Mouse (Mus musculus): ENCODE results near the gene Auh. TPM values are rescaled to one million over a fixed set of nuclear protein-coding genes. Genes with fewer than 3 reads are reported as not detected.

The Auh gene
- polyA plus RNA-seq, 1 experiment = 47.8 TPM

GRCm38 (mm10) chr13:52914591-52915110, 14.8 kb downstream of the Auh start:
- Histone ChIP-seq H3K4me3 (ENCODE audit: control insufficient read depth, insufficient read depth, low read length) (no peak overlapping the region), H3K4me1 (replicated peaks; ENCODE audit: control insufficient read depth, insufficient read depth, low read length) (peaks cover 21% of the 10 kb centered on the region), H3K27ac (ENCODE audit: control insufficient read depth, insufficient read depth, low read length) (no peak overlapping the region), H3K36me3 (ENCODE audit: control insufficient read depth, insufficient read depth, low read length) (peaks cover 6% of the 10 kb centered on the region), H3K27me3 (ENCODE audit: control insufficient read depth, insufficient read depth, low read length) (no peaks in the 10 kb centered on the region)
- no peak for DNase-seq
- no peak for TF ChIP-seq POLR2A (IDR thresholded peaks at IDR 0.05; ENCODE audit: control insufficient read depth, extremely low read depth, insufficient read depth, low read length, poor library complexity)
- TF ChIP-seq CTCF (IDR thresholded peaks at IDR 0.05; ENCODE audit: borderline replicate concordance, control insufficient read depth, extremely low read depth, insufficient read depth, low read length, poor library complexity) = no peak
- 62% methylated on average over 19 of the region's 19 CpGs for WGBS

GRCm38 (mm10) chr13:52913926-52914325, 15.6 kb downstream of the Auh start:
- Histone ChIP-seq H3K27me3 (ENCODE audit: control insufficient read depth, insufficient read depth, low read length) (no peaks in the 10 kb centered on the region), H3K4me1 (replicated peaks; ENCODE audit: control insufficient read depth, insufficient read depth, low read length) (peaks cover 23% of the 10 kb centered on the region), H3K36me3 (ENCODE audit: control insufficient read depth, insufficient read depth, low read length) (peaks cover 6% of the 10 kb centered on the region), H3K4me3 (ENCODE audit: control insufficient read depth, insufficient read depth, low read length) (no peak overlapping the region), H3K27ac (ENCODE audit: control insufficient read depth, insufficient read depth, low read length) (no peak overlapping the region)
- TF ChIP-seq CTCF (IDR thresholded peaks at IDR 0.05; ENCODE audit: borderline replicate concordance, control insufficient read depth, extremely low read depth, insufficient read depth, low read length, poor library complexity) (no peak), POLR2A (IDR thresholded peaks at IDR 0.05; ENCODE audit: control insufficient read depth, extremely low read depth, insufficient read depth, low read length, poor library complexity) (no peak)
- no peak for DNase-seq
- 40% methylated on average over 7 of the region's 7 CpGs for WGBS

GRCm38 (mm10) chr13:52912495-52912894, 17.0 kb downstream of the Auh start:
- TF ChIP-seq POLR2A (IDR thresholded peaks at IDR 0.05; ENCODE audit: control insufficient read depth, extremely low read depth, insufficient read depth, low read length, poor library complexity) = no peak
- TF ChIP-seq CTCF (IDR thresholded peaks at IDR 0.05; ENCODE audit: borderline replicate concordance, control insufficient read depth, extremely low read depth, insufficient read depth, low read length, poor library complexity) = no peak
- no peaks in the 10 kb centered on the region for H3K27me3 ChIP-seq (ENCODE audit: control insufficient read depth, insufficient read depth, low read length)
- no peak overlapping the region for H3K27ac ChIP-seq (ENCODE audit: control insufficient read depth, insufficient read depth, low read length)
- no peak overlapping the region for H3K4me3 ChIP-seq (ENCODE audit: control insufficient read depth, insufficient read depth, low read length)
- WGBS = 94% methylated on average over 8 of the region's 8 CpGs
- H3K4me1 ChIP-seq (replicated peaks; ENCODE audit: control insufficient read depth, insufficient read depth, low read length) = peaks cover 23% of the 10 kb centered on the region
- peaks cover 6% of the 10 kb centered on the region for H3K36me3 ChIP-seq (ENCODE audit: control insufficient read depth, insufficient read depth, low read length)
- no peak for DNase-seq

- Histone ChIP-seq H3K36me3 (ENCODE audit: control insufficient read depth, insufficient read depth, low read length) (peaks cover 6% of the 10 kb centered on the region), H3K27ac (ENCODE audit: control insufficient read depth, insufficient read depth, low read length) (no peak overlapping the region), H3K27me3 (ENCODE audit: control insufficient read depth, insufficient read depth, low read length) (no peaks in the 10 kb centered on the region), H3K4me3 (ENCODE audit: control insufficient read depth, insufficient read depth, low read length) (no peak overlapping the region), H3K4me1 (replicated peaks; ENCODE audit: control insufficient read depth, insufficient read depth, low read length) (peaks cover 23% of the 10 kb centered on the region)
- TF ChIP-seq POLR2A (IDR thresholded peaks at IDR 0.05; ENCODE audit: control insufficient read depth, extremely low read depth, insufficient read depth, low read length, poor library complexity) (no peak), CTCF (IDR thresholded peaks at IDR 0.05; ENCODE audit: borderline replicate concordance, control insufficient read depth, extremely low read depth, insufficient read depth, low read length, poor library complexity) (no peak)
- no peak for DNase-seq
- WGBS = 100% methylated on average over 4 of the region's 4 CpGs
These were observed 18.2 kb downstream of the Auh start for GRCm38 (mm10) chr13:52911259-52911658.

DNA sequence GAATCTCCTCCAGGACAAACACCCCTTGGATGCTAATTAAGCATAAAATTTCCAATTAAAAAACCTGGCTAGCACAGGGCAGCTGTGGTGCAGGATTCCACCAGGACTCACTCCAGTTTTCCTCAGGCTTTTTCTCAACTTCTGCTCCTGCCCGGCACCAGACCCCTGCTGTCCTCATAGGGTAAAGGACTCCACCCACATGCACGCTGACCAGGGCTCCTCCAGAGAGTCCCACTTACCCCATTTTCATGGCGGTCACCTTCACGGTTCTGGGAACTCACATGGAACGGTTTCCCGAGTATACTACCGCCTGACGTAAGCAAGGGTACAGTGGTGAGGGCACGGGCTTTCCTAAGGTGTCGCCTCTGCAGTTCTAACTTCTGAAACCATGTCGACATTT, 23.2 kb downstream of the Auh start:
- 98% methylated on average over 11 of the region's 11 CpGs for WGBS

DNA sequence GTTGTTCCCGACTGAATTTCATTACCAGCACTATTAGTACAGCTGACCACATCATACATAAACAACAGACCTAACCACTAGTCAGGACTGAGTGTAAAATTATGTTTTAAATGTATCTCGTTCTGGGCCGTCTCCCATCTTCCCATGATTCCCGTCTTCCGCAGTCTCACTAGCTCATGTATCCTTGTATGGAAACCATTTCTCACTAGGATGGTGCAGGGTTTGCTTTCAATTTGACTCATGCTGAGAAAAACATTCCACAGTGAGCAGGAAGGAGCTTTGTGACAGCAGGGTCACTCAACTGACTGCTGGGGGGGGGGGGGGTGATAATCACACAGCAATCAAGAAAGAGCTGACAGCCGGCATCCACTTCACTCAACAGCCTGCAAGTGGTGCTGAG, 25.3 kb downstream of the Auh start:
- WGBS = 73% methylated on average over 6 of the region's 6 CpGs
- no peak overlapping the region for H3K27ac ChIP-seq (ENCODE audit: control insufficient read depth, insufficient read depth, low read length)
- TF ChIP-seq POLR2A (IDR thresholded peaks at IDR 0.05; ENCODE audit: control insufficient read depth, extremely low read depth, insufficient read depth, low read length, poor library complexity) (no peak), CTCF (IDR thresholded peaks at IDR 0.05; ENCODE audit: borderline replicate concordance, control insufficient read depth, extremely low read depth, insufficient read depth, low read length, poor library complexity) (no peak)
- H3K4me1 ChIP-seq (replicated peaks; ENCODE audit: control insufficient read depth, insufficient read depth, low read length) = peaks cover 25% of the 10 kb centered on the region
- H3K27me3 ChIP-seq (ENCODE audit: control insufficient read depth, insufficient read depth, low read length) = no peaks in the 10 kb centered on the region
- no peak overlapping the region for H3K4me3 ChIP-seq (ENCODE audit: control insufficient read depth, insufficient read depth, low read length)
- H3K36me3 ChIP-seq (ENCODE audit: control insufficient read depth, insufficient read depth, low read length) = no peaks in the 10 kb centered on the region
- no peak for DNase-seq

More for the DNA sequence above, 23.2 kb downstream of the Auh start:
- no peak for DNase-seq
- no peaks in the 10 kb centered on the region; the same call in 1 of the 2 replicates for H3K36me3 ChIP-seq (ENCODE audit: control insufficient read depth, insufficient read depth, low read length)
- H3K27me3 ChIP-seq (ENCODE audit: control insufficient read depth, insufficient read depth, low read length) = no peaks in the 10 kb centered on the region
- no peak overlapping the region for H3K27ac ChIP-seq (ENCODE audit: control insufficient read depth, insufficient read depth, low read length)
- no peak overlapping the region for H3K4me3 ChIP-seq (ENCODE audit: control insufficient read depth, insufficient read depth, low read length)
- peaks cover 21% of the 10 kb centered on the region for H3K4me1 ChIP-seq (replicated peaks; ENCODE audit: control insufficient read depth, insufficient read depth, low read length)
- TF ChIP-seq POLR2A (IDR thresholded peaks at IDR 0.05; ENCODE audit: control insufficient read depth, extremely low read depth, insufficient read depth, low read length, poor library complexity) (no peak), CTCF (IDR thresholded peaks at IDR 0.05; ENCODE audit: borderline replicate concordance, control insufficient read depth, extremely low read depth, insufficient read depth, low read length, poor library complexity) (no peak)

DNA sequence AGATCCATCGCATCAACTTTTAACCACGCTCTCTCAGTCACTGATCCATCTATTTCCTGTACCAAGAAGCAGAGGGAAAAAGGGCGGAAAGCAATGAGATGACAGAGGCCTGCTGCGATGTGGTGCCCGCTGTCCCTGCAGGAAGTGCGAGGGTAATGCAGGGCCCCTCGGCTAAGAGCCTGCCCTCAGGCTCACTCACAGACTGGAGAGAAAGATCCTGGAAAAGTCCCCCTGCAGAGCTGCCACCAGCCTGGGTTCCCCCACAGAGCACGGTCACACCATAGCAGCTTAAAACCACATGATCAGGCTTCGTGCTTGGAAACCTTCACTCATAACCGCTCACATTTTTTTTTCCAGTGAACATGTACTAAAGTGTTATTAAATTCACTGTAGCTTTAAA, 25.7 kb downstream of the Auh start:
- WGBS = 76% methylated on average over 10 of the region's 10 CpGs
- TF ChIP-seq POLR2A (IDR thresholded peaks at IDR 0.05; ENCODE audit: control insufficient read depth, extremely low read depth, insufficient read depth, low read length, poor library complexity) = no peak
- TF ChIP-seq CTCF (IDR thresholded peaks at IDR 0.05; ENCODE audit: borderline replicate concordance, control insufficient read depth, extremely low read depth, insufficient read depth, low read length, poor library complexity) = no peak
- Histone ChIP-seq H3K36me3 (ENCODE audit: control insufficient read depth, insufficient read depth, low read length) (no peaks in the 10 kb centered on the region), H3K4me3 (ENCODE audit: control insufficient read depth, insufficient read depth, low read length) (no peak overlapping the region), H3K27me3 (ENCODE audit: control insufficient read depth, insufficient read depth, low read length) (no peaks in the 10 kb centered on the region), H3K4me1 (replicated peaks; ENCODE audit: control insufficient read depth, insufficient read depth, low read length) (peaks cover 29% of the 10 kb centered on the region), H3K27ac (ENCODE audit: control insufficient read depth, insufficient read depth, low read length) (no peak overlapping the region)
- no peak for DNase-seq

Measured in thymus, adult 2 months (tissue).